Mouse (Mus musculus) forebrain, embryonic 16.5 days (tissue): ENCODE results near the gene Ctrb1. TPM values are rescaled to one million over a fixed set of nuclear protein-coding genes. Genes with fewer than 3 reads are reported as not detected.
A peak's percentile ranks its signal among the peaks of the same experiment; 100 is the strongest.

ENCODE experiments used
- ATAC-seq: fragments of 200-750 bp; cut with Nextera tagmentation; 2 replicates; pipeline ENCODE4 v1.8.0; 2017; ENCODE audit warnings: mild to moderate bottlenecking, moderate library complexity
- H3K27ac ChIP-seq: fragments of 300-500 bp; sonication (generic); 2 replicates; pipeline ENCODE4 v1.5.1; 2014; ENCODE audit warnings: low read length, control low read depth
- H3K27me3 ChIP-seq: fragments of 300-500 bp; sonication (generic); replicated peaks from 2 replicates; pipeline ENCODE4 v1.6.1; 2014; ENCODE audit warnings: low read length; ENCODE audit not compliant: control insufficient read depth, insufficient read depth
- H3K36me3 ChIP-seq: fragments of 300-500 bp; sonication (generic); 2 replicates; pipeline ENCODE4 v1.6.1; 2014; ENCODE audit not compliant: control insufficient read depth, insufficient read depth
- H3K4me1 ChIP-seq: fragments of 300-500 bp; sonication (generic); replicated peaks from 2 replicates; pipeline ENCODE4 v1.6.1; 2014; ENCODE audit warnings: low read length; ENCODE audit not compliant: control insufficient read depth, insufficient read depth
- H3K4me2 ChIP-seq: fragments of 300-500 bp; sonication (generic); 2 replicates; pipeline ENCODE4 v1.6.1; 2014; ENCODE audit warnings: mild to moderate bottlenecking, low read length, control low read depth
- H3K4me3 ChIP-seq: fragments of 300-500 bp; sonication (generic); replicated peaks from 2 replicates; pipeline ENCODE4 v1.5.1; 2014; ENCODE audit warnings: mild to moderate bottlenecking, low read length, control low read depth
- H3K9ac ChIP-seq: fragments of 300-500 bp; sonication (generic); replicated peaks from 2 replicates; pipeline ENCODE4 v1.6.1; 2014; ENCODE audit warnings: low read depth, low read length, control low read depth
- H3K9me3 ChIP-seq: fragments of 300-500 bp; sonication (generic); 2 replicates; pipeline ENCODE4 v1.6.1; 2016; ENCODE audit warnings: low read length; ENCODE audit not compliant: control insufficient read depth
- WGBS: fragments of 180-500 bp; shearing (Covaris S2); extraction: QIAGEN DNeasy Blood & Tissue Kit; methylation state at CpG from one replicate; pipeline ENCODE4 v1.1.7; 2014; 5-methylcytosine and 5-hydroxymethylcytosine counted together
- polyA plus RNA-seq: library from polyadenylated mRNA; unstranded; fragments of >200 nt; fragmentation: Nextera tagmentation; extraction: Ambion mirVana; gene quantifications from 2 replicates; pipeline ENCODE4 v1.2.1, GENCODE M21; 2015

Ctrb1 gene
- polyA plus RNA-seq, result not detected in 2 replicates

- WGBS, result 78% methylated on average over 2 of the region's 2 CpGs
- H3K4me2 ChIP-seq, result no peak within 1 kb of the TSS
- ATAC-seq, result no peak
- H3K9me3 ChIP-seq, result no peaks in the 10 kb centered on the region
- no peak within 1 kb of the TSS for H3K4me3 ChIP-seq
- no peaks in the 10 kb centered on the region for H3K27me3 ChIP-seq
- no peaks in the 10 kb centered on the region for H3K4me1 ChIP-seq
- H3K9ac ChIP-seq, result no peak within 1 kb of the TSS
- no peaks in the 10 kb centered on the region for H3K36me3 ChIP-seq
- no peak within 1 kb of the TSS for H3K27ac ChIP-seq
Observed at GRCm38 (mm10) chr8:111690960-111691445, at the start of gene Ctrb1. Gene Ctrb1 (minus strand): TSS chr8:111691010.

GRCm38 (mm10) chr8:111740301-111740711 lies 49.5 kb upstream of the Ctrb1 start:
- peaks cover 74% of the 10 kb centered on the region for H3K4me1 ChIP-seq
- 75% methylated on average over 7 of the region's 7 CpGs for WGBS

GRCm38 (mm10) chr8:111739604-111740003 lies 48.8 kb upstream of the Ctrb1 start:
- no peak overlapping the region for H3K27ac ChIP-seq
- H3K27me3 ChIP-seq, result no peaks in the 10 kb centered on the region
- no peak overlapping the region for H3K4me2 ChIP-seq
- ATAC-seq, result no peak
- H3K9ac ChIP-seq, result no peak overlapping the region
- peaks cover 74% of the 10 kb centered on the region for H3K4me1 ChIP-seq
- H3K4me3 ChIP-seq, result no peak overlapping the region
- H3K9me3 ChIP-seq, result no peaks in the 10 kb centered on the region
- H3K36me3 ChIP-seq, result no peaks in the 10 kb centered on the region
- 52% methylated on average over 7 of the region's 7 CpGs for WGBS

More at GRCm38 (mm10) chr8:111740301-111740711, 49.5 kb upstream of the Ctrb1 start:
- Histone ChIP-seq H3K4me2 (no peak overlapping the region), H3K36me3 (no peaks in the 10 kb centered on the region), H3K9me3 (no peaks in the 10 kb centered on the region), H3K27me3 (no peaks in the 10 kb centered on the region), H3K27ac (no peak overlapping the region), H3K9ac (0 out of 2 replicates have a peak overlapping the region, but pooled peaks have one; percentile 19), H3K4me3 (no peak overlapping the region)
- no peak for ATAC-seq

- Histone ChIP-seq H3K27ac (no peak overlapping the region), H3K27me3 (no peaks in the 10 kb centered on the region), H3K9ac (no peak overlapping the region), H3K36me3 (no peaks in the 10 kb centered on the region), H3K4me2 (no peak overlapping the region), H3K4me3 (no peak overlapping the region), H3K4me1 (peaks cover 74% of the 10 kb centered on the region), H3K9me3 (no peaks in the 10 kb centered on the region)
- ATAC-seq, result no peak
- 78% methylated on average over 6 of the region's 6 CpGs for WGBS
Observed at GRCm38 (mm10) chr8:111738867-111739266, 48.1 kb upstream of the Ctrb1 start.

GRCm38 (mm10) chr8:111736321-111736720 lies 45.5 kb upstream of the Ctrb1 start:
- 0 out of 2 replicates have a peak, but pooled peaks have one; percentile 16 for ATAC-seq
- Histone ChIP-seq H3K27me3 (no peaks in the 10 kb centered on the region), H3K9me3 (no peaks in the 10 kb centered on the region), H3K27ac (peak overlapping the region; percentile 13), H3K4me1 (peaks cover 81% of the 10 kb centered on the region), H3K36me3 (no peaks in the 10 kb centered on the region), H3K9ac (no peak overlapping the region), H3K4me2 (no peak overlapping the region), H3K4me3 (no peak overlapping the region)
- WGBS, result 28% methylated on average over 7 of the region's 7 CpGs

- Histone ChIP-seq H3K36me3 (no peaks in the 10 kb centered on the region), H3K27me3 (no peaks in the 10 kb centered on the region), H3K4me2 (no peak overlapping the region), H3K9me3 (no peaks in the 10 kb centered on the region), H3K4me3 (no peak overlapping the region), H3K9ac (no peak overlapping the region), H3K27ac (no peak overlapping the region), H3K4me1 (peaks cover 81% of the 10 kb centered on the region)
- no peak for ATAC-seq
- WGBS, result 81% methylated on average over 4 of the region's 4 CpGs
Observed at GRCm38 (mm10) chr8:111735791-111736190, 45.0 kb upstream of the Ctrb1 start.

GRCm38 (mm10) chr8:111735335-111735761 lies 44.5 kb upstream of the Ctrb1 start:
- peaks cover 81% of the 10 kb centered on the region for H3K4me1 ChIP-seq
- H3K4me3 ChIP-seq, result no peak overlapping the region
- H3K9me3 ChIP-seq, result no peaks in the 10 kb centered on the region
- no peaks in the 10 kb centered on the region for H3K27me3 ChIP-seq
- H3K36me3 ChIP-seq, result no peaks in the 10 kb centered on the region
- H3K4me2 ChIP-seq, result no peak overlapping the region
- peak overlapping the region; percentile 39 for H3K27ac ChIP-seq
- WGBS, result 78% methylated on average over 8 of the region's 8 CpGs
- ATAC-seq, result no peak
- H3K9ac ChIP-seq, result peak overlapping the region; percentile 16; the same call in 1 of the 2 replicates

- no peaks in the 10 kb centered on the region for H3K9me3 ChIP-seq
- no peaks in the 10 kb centered on the region for H3K27me3 ChIP-seq
- H3K4me2 ChIP-seq, result no peak overlapping the region
- no peak overlapping the region for H3K4me3 ChIP-seq
- H3K4me1 ChIP-seq, result peaks cover 78% of the 10 kb centered on the region
- no peaks in the 10 kb centered on the region for H3K36me3 ChIP-seq
- no peak for ATAC-seq
- H3K27ac ChIP-seq, result peak overlapping the region; percentile 4
- H3K9ac ChIP-seq, result no peak overlapping the region; the same call in 1 of the 2 replicates
- 59% methylated on average over 6 of the region's 6 CpGs for WGBS
Observed at GRCm38 (mm10) chr8:111734244-111734960, 43.6 kb upstream of the Ctrb1 start.

- no peak overlapping the region for H3K27ac ChIP-seq
- 0 out of 2 replicates have a peak overlapping the region, but pooled peaks have one; percentile 7 for H3K9ac ChIP-seq
- H3K36me3 ChIP-seq, result no peaks in the 10 kb centered on the region
- no peaks in the 10 kb centered on the region for H3K27me3 ChIP-seq
- no peaks in the 10 kb centered on the region for H3K9me3 ChIP-seq
- WGBS, result 13% methylated on average over 5 of the region's 5 CpGs
- peaks cover 74% of the 10 kb centered on the region for H3K4me1 ChIP-seq
- no peak overlapping the region for H3K4me2 ChIP-seq
- H3K4me3 ChIP-seq, result no peak overlapping the region
- ATAC-seq, result no peak
Observed at GRCm38 (mm10) chr8:111733581-111734243, 42.9 kb upstream of the Ctrb1 start.
